ENCODE assay signal across 8 mouse cellular contexts in genomic region chr5:123523692-123524392, GRCm38 (mm10). TPM values are rescaled to one million over a fixed set of nuclear protein-coding genes. Genes with fewer than 3 reads are reported as not detected.
DNase-seq lines count a peak whose midpoint lies in the region; ATAC-seq and TF ChIP-seq lines count a peak whose summit lies in the region.

Gene Diablo, minus strand, starts transcription at chr5:123524176.

- peak; percentile 99 for DNase-seq in CD4-positive helper T cell, adult 2 months (ENCODE audit: low read depth, low spot score)
- peak; percentile 93 for DNase-seq in brain, embryonic 18.5 days (ENCODE audit: low read depth, low spot score)
- peak; percentile 99 for DNase-seq in kidney, postnatal 0 days (ENCODE audit: low spot score)
- DNase-seq in liver, embryonic 11.5 days (ENCODE audit: low spot score): peak; percentile 99
- DNase-seq in naive thymus-derived CD4-positive, alpha-beta T cell, adult 2 months (ENCODE audit: low read depth): peak; percentile 99

- peak within 1 kb of the TSS; percentile 99 for H3K4me3 ChIP-seq in heart, embryonic 12.5 days
- peak within 1 kb of the TSS; percentile 85 for H3K4me3 ChIP-seq in kidney, postnatal 0 days (replicated peaks; ENCODE audit: low read depth, low read length)
- peak within 1 kb of the TSS; percentile 94 for H3K4me3 ChIP-seq in liver, embryonic 11.5 days (ENCODE audit: low read depth, low read length)
- H3K4me3 ChIP-seq in stomach, embryonic 14.5 days (ENCODE audit: low read depth, low read length): peak within 1 kb of the TSS; percentile 78

- no peaks in the 10 kb centered on the region for H3K27me3 ChIP-seq in heart, embryonic 12.5 days (replicated peaks)
- H3K27me3 ChIP-seq in kidney, postnatal 0 days (ENCODE audit: insufficient read depth, low read length): no peaks in the 10 kb centered on the region
- no peaks in the 10 kb centered on the region for H3K27me3 ChIP-seq in liver, embryonic 11.5 days (replicated peaks; ENCODE audit: control insufficient read depth, insufficient read depth, low read length)
- no peaks in the 10 kb centered on the region for H3K27me3 ChIP-seq in stomach, embryonic 14.5 days (ENCODE audit: control insufficient read depth, insufficient read depth, low read length)

- H3K36me3 ChIP-seq in heart, embryonic 12.5 days: peaks cover 20% of the 10 kb centered on the region
- H3K36me3 ChIP-seq in kidney, postnatal 0 days (ENCODE audit: insufficient read depth, low read length): 0 out of 2 replicates have a peak, but pooled peaks cover 18% of the 10 kb centered on the region
- no peaks in the 10 kb centered on the region for H3K36me3 ChIP-seq in liver, embryonic 11.5 days (ENCODE audit: control insufficient read depth, insufficient read depth, low read length)
- no peaks in the 10 kb centered on the region; the same call in 1 of the 2 replicates for H3K36me3 ChIP-seq in stomach, embryonic 14.5 days (ENCODE audit: control insufficient read depth, insufficient read depth, low read length)

- no peaks in the 10 kb centered on the region for H3K9me3 ChIP-seq in heart, embryonic 12.5 days (replicated peaks)
- no peaks in the 10 kb centered on the region for H3K9me3 ChIP-seq in kidney, postnatal 0 days (replicated peaks; ENCODE audit: low read length)
- H3K9me3 ChIP-seq in liver, embryonic 11.5 days (ENCODE audit: control insufficient read depth, low read length): no peaks in the 10 kb centered on the region
- H3K9me3 ChIP-seq in stomach, embryonic 14.5 days (ENCODE audit: control insufficient read depth, low read depth, low read length): no peaks in the 10 kb centered on the region

- peak within 1 kb of the TSS; percentile 99 for H3K4me2 ChIP-seq in heart, embryonic 12.5 days
- peak within 1 kb of the TSS; percentile 90 for H3K4me2 ChIP-seq in kidney, postnatal 0 days (ENCODE audit: low read length)
- peak within 1 kb of the TSS; percentile 82 for H3K4me2 ChIP-seq in liver, embryonic 11.5 days
- peak within 1 kb of the TSS; percentile 96 for H3K4me2 ChIP-seq in stomach, embryonic 14.5 days (replicated peaks; ENCODE audit: low read depth, low read length)

- peak within 1 kb of the TSS; percentile 88 for H3K9ac ChIP-seq in heart, embryonic 12.5 days
- peak within 1 kb of the TSS; percentile 73 for H3K9ac ChIP-seq in kidney, postnatal 0 days (ENCODE audit: low read depth, low read length)
- peak within 1 kb of the TSS; percentile 84 for H3K9ac ChIP-seq in liver, embryonic 11.5 days (ENCODE audit: low read depth, low read length)
- peak within 1 kb of the TSS; percentile 66 for H3K9ac ChIP-seq in stomach, embryonic 14.5 days (replicated peaks; ENCODE audit: low read depth, low read length)

- peaks cover 14% of the 10 kb centered on the region for H3K4me1 ChIP-seq in heart, embryonic 12.5 days (replicated peaks)
- peaks cover 3% of the 10 kb centered on the region; the same call in 1 of the 2 replicates for H3K4me1 ChIP-seq in kidney, postnatal 0 days (replicated peaks; ENCODE audit: insufficient read depth, low read length)
- peaks cover 15% of the 10 kb centered on the region for H3K4me1 ChIP-seq in liver, embryonic 11.5 days (replicated peaks; ENCODE audit: control insufficient read depth, insufficient read depth, low read length)
- H3K4me1 ChIP-seq in stomach, embryonic 14.5 days (ENCODE audit: control insufficient read depth, insufficient read depth, low read length): peaks cover 10% of the 10 kb centered on the region

- WGBS in heart, embryonic 12.5 days: under 1% methylated on average over 81 of the region's 82 CpGs
- under 1% methylated on average over 75 of the region's 82 CpGs for WGBS in kidney, postnatal 0 days
- under 1% methylated on average over 80 of the region's 82 CpGs for WGBS in liver, embryonic 11.5 days
- under 1% methylated on average over 80 of the region's 82 CpGs for WGBS in stomach, embryonic 14.5 days

- ATAC-seq in erythroid progenitor cell, adult 5-6 weeks (replicated peaks; ENCODE audit: low FRiP score, poor library complexity, severe bottlenecking): peak; percentile 97
- ATAC-seq in heart, embryonic 12.5 days (ENCODE audit: insufficient number of reproducible peaks, low FRiP score): peak; percentile 99
- ATAC-seq in kidney, postnatal 0 days (replicated peaks; ENCODE audit: low FRiP score, low read depth): peak; percentile 97
- peak; percentile 96 for ATAC-seq in liver, embryonic 11.5 days (replicated peaks; ENCODE audit: low FRiP score)
- peak; percentile 99 for ATAC-seq in stomach, embryonic 14.5 days (ENCODE audit: insufficient number of reproducible peaks, insufficient read depth, low FRiP score, low read depth)

- peak within 1 kb of the TSS; percentile 41 for H3K27ac ChIP-seq in heart, embryonic 12.5 days (ENCODE audit: poor library complexity, severe bottlenecking)
- H3K27ac ChIP-seq in kidney, postnatal 0 days: 0 out of 2 replicates have a peak within 1 kb of the TSS, but pooled peaks have one; percentile 42
- H3K27ac ChIP-seq in liver, embryonic 11.5 days (ENCODE audit: low read depth, low read length): peak within 1 kb of the TSS; percentile 51; the same call in 1 of the 2 replicates
- no peak within 1 kb of the TSS for H3K27ac ChIP-seq in stomach, embryonic 14.5 days (ENCODE audit: low read length)

- TF ChIP-seq CTCF in kidney, postnatal 0 days (IDR thresholded peaks at IDR 0.05; ENCODE audit: low read depth): no peak

RNA-seq across cellular contexts. Expression of gene Diablo, which starts in this region (rescaled TPM):
- 13.0 and 28.8 TPM in 2 replicates for total RNA-seq in erythroid progenitor cell, adult 5-6 weeks (2015; ENCODE audit: low replicate concordance)
- 27.0 and 49.5 TPM in 2 replicates for total RNA-seq in erythroid progenitor cell, adult 5-6 weeks (2017; ENCODE audit: low replicate concordance)
- 90.5 and 94.0 TPM in 2 replicates for polyA plus RNA-seq in heart, embryonic 12.5 days (2016; fragmentation: Nextera tagmentation; extraction: Ambion mirVana)
- 101 and 105 TPM in 2 replicates for polyA plus RNA-seq in kidney, postnatal 0 days (2015; fragmentation: Nextera tagmentation; extraction: Ambion mirVana)
- polyA plus RNA-seq in liver, embryonic 11.5 days (2014; fragmentation: Nextera tagmentation; extraction: Ambion mirVana): 101 and 104 TPM in 2 replicates
- 109 and 113 TPM in 2 replicates for polyA plus RNA-seq in stomach, embryonic 14.5 days (2014; fragmentation: Nextera tagmentation; extraction: Ambion mirVana)
